Mouse (Mus musculus): ENCODE measurements at regions not wholly inside any gene's neighbourhood (a gene's known extent, or its start where the extent isn't known, plus 50 kb on each side); places are given as distances from the start of the nearest gene placed in this dataset.

GRCm38 (mm10) chr8:89211931-89212330 is 168.0 kb upstream of the Sall1 start:
- TF ChIP-seq CTCF (IDR thresholded peaks at IDR 0.05; ENCODE audit: extremely low read depth, insufficient read depth, insufficient read length, insufficient replicate concordance) (no peak), POLR2A (IDR thresholded peaks at IDR 0.05; ENCODE audit: low read depth, low read length) (no peak)
